8 mouse cellular contexts compared by ENCODE assay signal in the genomic region with DNA sequence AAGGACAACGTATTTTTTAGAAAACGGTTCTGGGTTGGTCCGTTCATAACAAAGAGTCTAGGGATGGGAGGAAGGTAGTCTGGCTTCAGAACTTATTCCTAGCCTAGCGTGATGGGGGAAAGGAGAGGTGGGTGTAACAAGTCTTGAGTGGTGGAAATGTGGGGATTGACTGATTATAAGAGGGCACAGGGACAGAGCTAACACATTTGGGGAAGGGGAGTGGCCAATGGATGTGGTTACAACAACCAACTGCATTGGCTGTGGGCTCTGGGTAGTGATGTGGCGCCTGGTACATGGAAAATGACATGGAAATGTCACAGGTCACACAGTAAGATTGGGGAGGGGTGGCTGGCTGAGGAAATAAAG. TPM values are rescaled to one million over a fixed set of nuclear protein-coding genes. Genes with fewer than 3 reads are reported as not detected.
A peak's percentile ranks its signal among the peaks of the same experiment; 100 is the strongest.
DNase-seq lines count a peak whose midpoint lies in the region; ATAC-seq and TF ChIP-seq lines count a peak whose summit lies in the region.

No protein-coding gene starts in this region.

- no peaks in the 10 kb centered on the region for H3K27me3 ChIP-seq in heart, embryonic 11.5 days (ENCODE audit: control insufficient read depth, insufficient read depth, low read length)
- peaks cover 18% of the 10 kb centered on the region for H3K27me3 ChIP-seq in E14TG2a.4 (ENCODE audit: insufficient read depth, low read length)
- H3K27me3 ChIP-seq in forebrain, postnatal 0 days (ENCODE audit: insufficient read depth, low read length) = no peaks in the 10 kb centered on the region

- H3K9ac ChIP-seq in heart, embryonic 11.5 days (ENCODE audit: low read depth, low read length) = no peak overlapping the region
- H3K9ac ChIP-seq in forebrain, postnatal 0 days = peak overlapping the region; percentile 89

- H3K4me1 ChIP-seq in heart, embryonic 11.5 days (ENCODE audit: control insufficient read depth, insufficient read depth, low read length) = 0 out of 2 replicates have a peak, but pooled peaks cover 4% of the 10 kb centered on the region
- peaks cover 12% of the 10 kb centered on the region for H3K4me1 ChIP-seq in E14TG2a.4 (replicated peaks; ENCODE audit: low read depth, low read length)
- peaks cover 11% of the 10 kb centered on the region for H3K4me1 ChIP-seq in forebrain, postnatal 0 days (ENCODE audit: insufficient read depth)

- no peaks in the 10 kb centered on the region for H3K36me3 ChIP-seq in heart, embryonic 11.5 days (ENCODE audit: control insufficient read depth, insufficient read depth, low read length)
- H3K36me3 ChIP-seq in E14TG2a.4 (ENCODE audit: insufficient read depth, low read length) = no peaks in the 10 kb centered on the region
- no peaks in the 10 kb centered on the region for H3K36me3 ChIP-seq in forebrain, postnatal 0 days (ENCODE audit: insufficient read depth)

- no peak for DNase-seq in heart, adult 9 months (ENCODE audit: low spot score in 2 of 2)
- no peak for DNase-seq in forebrain, postnatal 0 days
- no peak for DNase-seq in layer of hippocampus, adult 11-12 months (ENCODE audit: low spot score)
- DNase-seq in adrenal gland, adult 8-10 months = no peak
- no peak for DNase-seq in left cerebral cortex, postnatal 4 days

- ATAC-seq in heart, embryonic 11.5 days (replicated peaks; ENCODE audit: insufficient number of reproducible peaks, low FRiP score, low TSS enrichment) = peak; percentile 6; the same call in 1 of the 2 replicates
- ATAC-seq in forebrain, postnatal 0 days = peak; percentile 50
- peak; percentile 39 for ATAC-seq in megakaryocyte, adult 5-6 weeks (ENCODE audit: poor library complexity, severe bottlenecking)

- H3K27ac ChIP-seq in heart, embryonic 11.5 days (ENCODE audit: low read depth, low read length) = no peak overlapping the region
- H3K27ac ChIP-seq in forebrain, postnatal 0 days (ENCODE audit: low read depth, low read length) = peak overlapping the region; percentile 89; the same call in 1 of the 2 replicates

- intact Hi-C loops in left cerebral cortex, postnatal 4 days (cut with DNase I) = no loop called here

- WGBS in heart, embryonic 11.5 days (ENCODE audit: insufficient replicate concordance) = 26% methylated on average over 5 of the region's 5 CpGs
- WGBS in forebrain, postnatal 0 days = 24% methylated on average over 5 of the region's 5 CpGs

- no peak for TF ChIP-seq CTCF in E14TG2a.4 (conservative IDR thresholded peaks at IDR 0.05; ENCODE audit: low read length)
- TF ChIP-seq CTCF in forebrain, postnatal 0 days (IDR thresholded peaks at IDR 0.05; ENCODE audit: low read depth) = no peak

- peak overlapping the region; percentile 74 for H3K4me3 ChIP-seq in heart, embryonic 11.5 days (ENCODE audit: low read depth, low read length)
- H3K4me3 ChIP-seq in E14TG2a.4 (replicated peaks; ENCODE audit: low read length) = peak overlapping the region; percentile 82
- peak overlapping the region; percentile 79 for H3K4me3 ChIP-seq in forebrain, postnatal 0 days (ENCODE audit: low read depth, low read length)

- peak overlapping the region; percentile 95 for H3K4me2 ChIP-seq in heart, embryonic 11.5 days
- H3K4me2 ChIP-seq in forebrain, postnatal 0 days (ENCODE audit: low read depth) = peak overlapping the region; percentile 84

- H3K9me3 ChIP-seq in heart, embryonic 11.5 days (replicated peaks; ENCODE audit: control insufficient read depth, low read length) = no peaks in the 10 kb centered on the region
- H3K9me3 ChIP-seq in E14TG2a.4 (ENCODE audit: low read length) = no peaks in the 10 kb centered on the region
- no peaks in the 10 kb centered on the region for H3K9me3 ChIP-seq in forebrain, postnatal 0 days (ENCODE audit: low read length)

RNA-seq across cellular contexts. Expression of a gene that starts 0.4 kb away (rescaled TPM):
- polyA plus RNA-seq in heart, embryonic 11.5 days (2014; fragmentation: Nextera tagmentation; extraction: Ambion mirVana) = 9.6 and 9.7 TPM in 2 replicates
- total RNA-seq in forebrain, postnatal 0 days (2014; rRNA removed) = 27.9 and 33.1 TPM in 2 replicates
- polyA plus RNA-seq in forebrain, postnatal 0 days (2015; fragmentation: Nextera tagmentation; extraction: Ambion mirVana) = 37.8 and 42.1 TPM in 2 replicates
- 14.6 and 15.2 TPM in 2 replicates for total RNA-seq in megakaryocyte, adult 5-6 weeks (2015)
- total RNA-seq in megakaryocyte, adult 5-6 weeks (2017) = 9.4 and 13.6 TPM in 2 replicates
- total RNA-seq in adrenal gland, adult 8-10 months (2022) = 10 to 100 TPM; 17.2 to 29.5 (median 22.6) TPM
- 10 to 100 TPM; 20.4 to 21.4 TPM for total RNA-seq in left cerebral cortex, postnatal 4 days (2021)

RNA-seq across cellular contexts. Expression of a gene that starts 12.9 kb away (rescaled TPM):
- not detected in 2 replicates for polyA plus RNA-seq in heart, embryonic 11.5 days (2014; fragmentation: Nextera tagmentation; extraction: Ambion mirVana)
- total RNA-seq in forebrain, postnatal 0 days (2014; rRNA removed) = not detected in 2 replicates
- polyA plus RNA-seq in forebrain, postnatal 0 days (2015; fragmentation: Nextera tagmentation; extraction: Ambion mirVana) = not detected in 2 replicates
- not detected in 2 replicates for total RNA-seq in megakaryocyte, adult 5-6 weeks (2015)
- not detected in 2 replicates for total RNA-seq in megakaryocyte, adult 5-6 weeks (2017)
- total RNA-seq in adrenal gland, adult 8-10 months (2022) = not detected
- not detected for total RNA-seq in left cerebral cortex, postnatal 4 days (2021)
